Comparison of ENCODE assay signal across 25 mouse cellular contexts in genomic region chr2:66548254-66548653, GRCm38 (mm10).
DNase-seq lines count a peak whose midpoint lies in the region; ATAC-seq and TF ChIP-seq lines count a peak whose summit lies in the region.
"Had no signal": no experiment of that assay in that cellular context is flagged by ENCODE, and none has a peak within 500 bp of the region (broad histone marks: within the 10 kb centered on the region; RNA-seq: fewer than 3 reads in every experiment).

No protein-coding gene starts in this region.

- H3K4me1 ChIP-seq in kidney, embryonic 14.5 days (ENCODE audit: control insufficient read depth, insufficient read depth, low read length), result no peaks in the 10 kb centered on the region
- no peaks in the 10 kb centered on the region for H3K4me1 ChIP-seq in kidney, embryonic 16.5 days (ENCODE audit: insufficient read depth, low read length)
- H3K4me1 ChIP-seq in ES-E14 (ENCODE audit: control insufficient read depth in 2 of 2, insufficient read depth in 2 of 2, low read length in 2 of 2, poor library complexity in 1 of 2), result no peaks in the 10 kb centered on the region
- H3K4me1 ChIP-seq: embryonic facial prominence, embryonic 13.5 days; embryonic facial prominence, embryonic 15.5 days; forebrain, embryonic 10.5 days; forebrain, embryonic 12.5 days had no signal

- no peaks in the 10 kb centered on the region for H3K9me3 ChIP-seq in kidney, embryonic 14.5 days (ENCODE audit: control insufficient read depth, low read length)
- H3K9me3 ChIP-seq in kidney, embryonic 16.5 days (ENCODE audit: low read length), result no peaks in the 10 kb centered on the region
- H3K9me3 ChIP-seq in ES-E14 (ENCODE audit: control insufficient read depth, insufficient read depth, low read depth, low read length), result no peaks in the 10 kb centered on the region
- H3K9me3 ChIP-seq: embryonic facial prominence, embryonic 13.5 days; embryonic facial prominence, embryonic 15.5 days; forebrain, embryonic 10.5 days; forebrain, embryonic 12.5 days had no signal

- no peaks in the 10 kb centered on the region for H3K36me3 ChIP-seq in kidney, embryonic 14.5 days (ENCODE audit: control insufficient read depth, insufficient read depth, low read length)
- no peaks in the 10 kb centered on the region for H3K36me3 ChIP-seq in kidney, embryonic 16.5 days (ENCODE audit: insufficient read depth, low read length)
- no peaks in the 10 kb centered on the region for H3K36me3 ChIP-seq in ES-E14 (ENCODE audit: control insufficient read depth, insufficient read depth, low read length, poor library complexity, severe bottlenecking)
- H3K36me3 ChIP-seq: embryonic facial prominence, embryonic 13.5 days; embryonic facial prominence, embryonic 15.5 days; forebrain, embryonic 10.5 days; forebrain, embryonic 12.5 days had no signal

- no peaks in the 10 kb centered on the region for H3K27me3 ChIP-seq in kidney, embryonic 14.5 days (ENCODE audit: control insufficient read depth, insufficient read depth, low read length)
- H3K27me3 ChIP-seq in kidney, embryonic 16.5 days (ENCODE audit: insufficient read depth, low read length), result no peaks in the 10 kb centered on the region
- H3K27me3 ChIP-seq: CH12.LX; embryonic facial prominence, embryonic 13.5 days; embryonic facial prominence, embryonic 15.5 days; forebrain, embryonic 12.5 days had no signal

- in situ Hi-C loops in ES-E14 (cut with MboI; ENCODE audit: low sequenced_read_pairs in 2 of 2, unreplicated experiment in 2 of 2), result no loop called here

- ATAC-seq in kidney, embryonic 14.5 days (ENCODE audit: low FRiP score, low TSS enrichment), result peak; percentile 71; the same call in 1 of the 2 replicates
- ATAC-seq in kidney, embryonic 16.5 days (ENCODE audit: low FRiP score, low TSS enrichment), result peak; percentile 81
- ATAC-seq: CD4-positive, CD25-positive, alpha-beta regulatory T cell, adult 4 months; forebrain, embryonic 14.5 days; forebrain, embryonic 16.5 days had no signal

- 49% methylated on average over 3 of the region's 3 CpGs for WGBS in kidney, embryonic 14.5 days
- 55% methylated on average over 3 of the region's 3 CpGs for WGBS in kidney, embryonic 16.5 days

- DNase-seq in kidney, postnatal 36 days, result no peak
- DNase-seq in kidney, postnatal 25 days, result no peak
- DNase-seq in ES-E14 (ENCODE audit: low read depth, low spot score), result no peak
- DNase-seq: adrenal gland, adult 2 months; adrenal gland, postnatal 10 days; adrenal gland, postnatal 25 days; B cell, adult 2 months; cerebellum, adult 11 months; cerebellum, adult 18-20 months; cerebellum, adult 8-10 months; cerebellum, adult 9-11 months; cerebellum, postnatal 14 days; cerebellum, postnatal 36 days; embryo, embryonic 11 days had no signal

- H3K4me2 ChIP-seq in kidney, embryonic 14.5 days (replicated peaks; ENCODE audit: low read depth, low read length), result no peak overlapping the region
- H3K4me2 ChIP-seq in kidney, embryonic 16.5 days (replicated peaks; ENCODE audit: low read depth, low read length), result no peak overlapping the region
- H3K4me2 ChIP-seq: embryonic facial prominence, embryonic 13.5 days; embryonic facial prominence, embryonic 15.5 days; forebrain, embryonic 12.5 days had no signal

- H3K9ac ChIP-seq in kidney, embryonic 14.5 days (ENCODE audit: low read depth, low read length), result no peak overlapping the region
- no peak overlapping the region for H3K9ac ChIP-seq in kidney, embryonic 16.5 days (replicated peaks; ENCODE audit: low read length)
- no peak overlapping the region for H3K9ac ChIP-seq in ES-E14 (ENCODE audit: insufficient read depth, low read depth, low read length, poor library complexity, severe bottlenecking)
- H3K9ac ChIP-seq: embryonic facial prominence, embryonic 13.5 days; embryonic facial prominence, embryonic 15.5 days; forebrain, embryonic 12.5 days had no signal

- H3K4me3 ChIP-seq in kidney, embryonic 14.5 days (ENCODE audit: low read length), result no peak overlapping the region
- H3K4me3 ChIP-seq in kidney, embryonic 16.5 days (ENCODE audit: low read length), result no peak overlapping the region
- H3K4me3 ChIP-seq in ES-E14 (ENCODE audit: insufficient read depth in 1 of 2, low read depth in 1 of 2, low read length in 2 of 2, poor library complexity in 1 of 2, severe bottlenecking in 1 of 2), result no peak overlapping the region
- H3K4me3 ChIP-seq: embryonic facial prominence, embryonic 13.5 days; embryonic facial prominence, embryonic 15.5 days; erythroblast, embryonic 14.5 days; forebrain, embryonic 10.5 days; forebrain, embryonic 12.5 days had no signal

- no peak overlapping the region for H3K27ac ChIP-seq in kidney, embryonic 14.5 days (ENCODE audit: low read depth, low read length)
- no peak overlapping the region for H3K27ac ChIP-seq in kidney, embryonic 16.5 days (ENCODE audit: low read length)
- no peak overlapping the region for H3K27ac ChIP-seq in ES-E14 (ENCODE audit: insufficient read depth, low read depth, low read length, poor library complexity, severe bottlenecking)
- H3K27ac ChIP-seq: embryonic facial prominence, embryonic 13.5 days; embryonic facial prominence, embryonic 15.5 days; forebrain, embryonic 10.5 days; forebrain, embryonic 12.5 days had no signal

TF ChIP-seq in ES-E14, 5 proteins besides CTCF, POLR2A, EP300 and RAD21:
- TF ChIP-seq MAFK (IDR thresholded peaks at IDR 0.05; ENCODE audit: insufficient read depth, low read depth, low read length) (0 out of 2 replicates have a peak, but pooled peaks have one; percentile 86), HCFC1 (IDR thresholded peaks at IDR 0.05; ENCODE audit: borderline replicate concordance, insufficient read depth, low read length) (no peak), CHD2 (IDR thresholded peaks at IDR 0.05; ENCODE audit: low read depth, low read length) (no peak)
TF ChIP-seq in ES-E14: peak in this region for 1.
